Mouse (Mus musculus) layer of hippocampus, adult 11-12 months (tissue): ENCODE results near the gene Rrad.
"Not testable (repeated sequence)": the region's sequence is repeated elsewhere in the genome, so short reads cannot be mapped to it uniquely, and the experiment has no call there.

Experiments used
- DNase-seq: peaks from one replicate; pipeline ENCODE4 v3.0.0; 2022; ENCODE audit warnings: low spot score

Rrad gene

DNA sequence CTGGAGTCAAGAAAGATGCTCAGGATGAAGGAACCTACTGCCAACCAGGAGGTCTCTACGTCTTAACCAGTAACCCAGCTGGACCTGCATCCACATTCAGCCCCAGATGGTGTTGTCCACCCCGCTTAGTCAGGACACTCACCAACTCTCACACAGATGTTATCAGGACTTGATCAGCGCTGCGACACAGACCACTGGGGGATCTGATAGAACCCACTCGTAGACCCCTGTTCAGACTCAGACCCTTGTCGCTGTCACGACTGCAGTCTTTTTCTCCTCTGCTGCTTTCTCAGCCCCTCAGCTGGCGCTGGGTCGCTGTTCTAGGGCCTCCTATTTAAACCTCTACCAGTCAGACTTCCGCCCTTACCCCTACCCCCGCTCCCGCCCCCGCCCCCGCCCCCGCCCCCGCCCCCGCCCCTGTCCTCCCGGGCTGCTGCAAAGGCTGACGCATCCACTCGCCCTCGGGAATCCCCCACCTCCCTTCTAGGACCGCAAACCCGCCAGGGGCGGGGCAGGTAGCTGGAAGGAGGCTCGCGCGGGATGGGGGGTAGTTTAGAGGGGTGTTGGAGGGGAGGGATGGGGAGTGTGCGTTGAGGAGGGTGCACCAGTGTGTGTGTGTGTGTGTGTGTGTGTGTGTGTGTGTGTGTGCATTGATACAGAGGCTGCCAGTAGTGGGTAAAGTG is at the start of gene Rrad:
Gene Rrad, minus strand, starts transcription at position 347 of the 683 bp plus-strand sequence.
- no peak for DNase-seq

DNA sequence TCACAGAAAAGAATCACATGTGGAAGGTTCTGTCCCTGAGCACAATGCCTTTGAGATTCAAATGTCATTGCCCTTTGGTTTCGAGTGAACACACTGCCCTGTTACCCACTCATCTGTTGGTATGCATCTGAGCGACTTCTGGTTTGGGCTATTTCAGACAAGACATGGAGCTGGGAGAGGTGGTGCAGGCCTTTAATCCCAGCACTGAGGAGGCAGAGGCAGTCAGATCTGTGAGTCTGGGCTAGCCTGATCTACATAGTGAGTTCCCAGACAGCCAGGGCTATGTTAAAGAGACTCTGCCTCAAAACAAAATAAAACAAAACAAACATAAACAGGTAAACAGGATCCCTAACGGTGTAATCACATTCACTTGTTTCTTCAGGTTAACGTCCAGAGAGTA is 24.5 kb upstream of the Rrad start:
- DNase-seq, result no peak

DNA sequence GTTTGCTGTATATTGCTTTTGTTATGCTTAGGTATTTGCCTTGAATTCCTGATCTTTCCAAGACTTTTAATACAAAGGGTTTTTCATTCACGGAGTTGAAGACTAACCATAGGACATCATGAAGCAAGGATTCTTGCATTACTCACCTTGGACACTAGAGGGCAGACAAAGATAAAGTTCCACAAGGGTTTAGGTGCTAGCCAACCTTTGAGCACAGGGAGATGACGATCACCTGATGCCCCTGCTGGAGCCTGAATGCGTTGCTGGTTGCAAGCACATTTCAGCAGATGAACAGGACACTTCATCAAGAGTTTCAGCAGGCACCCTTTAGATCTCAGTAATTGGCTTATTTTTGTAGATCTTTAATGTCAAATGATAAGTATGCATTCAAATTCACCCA is 23.9 kb upstream of the Rrad start:
- DNase-seq, result peak; percentile 91

GRCm38 (mm10) chr8:104644187-104644586 is 13.1 kb upstream of the Rrad start:
- not testable (repeated sequence) for DNase-seq

GRCm38 (mm10) chr8:104642324-104642654 is 11.2 kb upstream of the Rrad start:
- DNase-seq, result no peak

- DNase-seq, result peak; percentile 87
Measured at GRCm38 (mm10) chr8:104641426-104642323, 10.5 kb upstream of the Rrad start, which contains the start of gene Ciao2b. Gene Ciao2b (minus strand): TSS chr8:104641965.

DNA sequence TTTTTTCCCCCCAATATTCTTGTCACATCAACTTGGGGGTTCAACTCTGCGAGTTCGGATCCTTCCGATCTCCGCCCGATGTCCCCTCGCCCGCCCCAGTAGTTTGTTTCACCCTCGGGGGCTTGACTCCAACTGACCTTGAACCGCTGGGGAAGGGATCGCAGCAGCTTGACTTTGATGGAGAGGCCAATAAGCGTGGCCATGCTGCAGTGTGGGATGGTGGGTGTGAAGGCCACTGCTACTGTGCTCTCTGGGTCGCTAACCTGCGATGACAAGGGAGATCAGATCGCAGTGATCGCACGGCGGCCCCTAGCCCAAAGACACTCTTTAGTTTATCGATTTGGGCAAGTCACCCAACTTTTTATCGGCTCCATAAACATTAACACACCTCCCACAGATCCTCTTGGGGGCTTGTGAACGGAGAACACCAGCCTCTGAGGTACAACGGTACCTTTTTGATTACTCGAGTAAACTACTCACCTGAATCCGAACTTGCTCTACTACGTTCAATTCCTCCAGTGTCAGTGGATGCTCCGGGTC is 9.8 kb upstream of the Rrad start:
- DNase-seq, result no peak

- DNase-seq, result no peak
Measured at GRCm38 (mm10) chr8:104640241-104640640, 9.1 kb upstream of the Rrad start.

GRCm38 (mm10) chr8:104638010-104638409 is 6.9 kb upstream of the Rrad start:
- DNase-seq, result no peak

GRCm38 (mm10) chr8:104635004-104635710 is 4.0 kb upstream of the Rrad start:
- no peak for DNase-seq

GRCm38 (mm10) chr8:104633156-104633744 is 2.1 kb upstream of the Rrad start:
- DNase-seq, result no peak

DNA sequence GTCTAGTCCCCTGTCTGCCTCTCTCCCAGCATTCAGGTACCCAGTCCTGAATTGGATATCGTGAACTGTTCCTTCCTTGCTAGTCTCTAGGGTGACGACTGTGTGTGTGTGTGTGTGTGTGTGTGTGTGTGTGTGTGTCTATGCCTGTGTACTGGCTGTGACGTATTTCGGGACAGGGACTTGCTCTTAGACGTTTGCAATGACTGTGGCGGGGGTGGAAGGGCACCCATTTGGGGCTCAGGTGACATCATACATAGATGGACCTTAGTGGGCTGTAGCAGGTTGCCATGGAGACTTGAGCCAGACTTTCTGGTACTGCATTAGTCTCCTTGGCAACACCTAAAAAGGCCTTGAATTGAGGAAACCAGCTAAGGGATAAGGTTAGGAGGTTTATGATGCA is 1.4 kb upstream of the Rrad start:
- DNase-seq, result peak; percentile 33

- no peak for DNase-seq
Measured at GRCm38 (mm10) chr8:104631975-104632374, 848 bp upstream of the Rrad start.

DNA sequence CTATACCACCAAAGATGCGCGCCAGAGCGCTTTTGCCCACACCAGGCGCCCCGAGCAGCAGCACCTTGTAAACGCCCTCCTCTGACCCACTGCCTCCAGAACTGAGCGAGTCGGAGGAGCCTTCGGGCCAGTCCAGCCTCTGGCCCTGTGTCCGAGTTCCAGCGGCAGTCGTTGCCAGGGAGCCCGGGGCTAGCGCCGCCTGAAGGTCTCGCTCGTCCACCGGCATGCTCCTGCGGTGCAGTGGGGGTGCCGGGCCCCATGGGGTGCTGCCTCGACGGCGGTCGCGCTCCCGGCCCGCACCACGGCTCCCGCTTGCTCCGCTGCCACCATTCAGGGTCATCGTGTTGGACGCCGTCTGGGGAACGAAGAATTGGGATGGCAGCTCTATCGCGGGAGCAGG is 553 bp downstream of the Rrad start:
- no peak for DNase-seq

DNA sequence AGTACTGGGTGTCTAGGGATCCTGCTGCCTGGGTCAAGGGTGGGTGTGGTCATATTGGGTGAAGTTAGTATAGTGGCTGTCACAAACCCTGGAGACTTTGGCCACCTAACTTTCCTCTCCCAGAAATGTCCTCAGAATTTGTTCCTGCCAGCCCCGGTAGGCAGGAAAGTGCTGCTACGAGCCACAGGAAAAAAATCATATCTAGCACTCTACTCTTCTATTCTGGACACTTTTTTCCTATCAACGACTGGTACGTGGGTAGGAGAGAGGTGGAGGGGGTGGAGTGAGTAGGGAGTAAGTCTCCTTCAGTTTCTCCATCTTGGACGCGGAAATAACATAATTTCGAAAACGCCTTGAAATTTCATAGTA is 1.0 kb downstream of the Rrad start:
- DNase-seq, result no peak

DNA sequence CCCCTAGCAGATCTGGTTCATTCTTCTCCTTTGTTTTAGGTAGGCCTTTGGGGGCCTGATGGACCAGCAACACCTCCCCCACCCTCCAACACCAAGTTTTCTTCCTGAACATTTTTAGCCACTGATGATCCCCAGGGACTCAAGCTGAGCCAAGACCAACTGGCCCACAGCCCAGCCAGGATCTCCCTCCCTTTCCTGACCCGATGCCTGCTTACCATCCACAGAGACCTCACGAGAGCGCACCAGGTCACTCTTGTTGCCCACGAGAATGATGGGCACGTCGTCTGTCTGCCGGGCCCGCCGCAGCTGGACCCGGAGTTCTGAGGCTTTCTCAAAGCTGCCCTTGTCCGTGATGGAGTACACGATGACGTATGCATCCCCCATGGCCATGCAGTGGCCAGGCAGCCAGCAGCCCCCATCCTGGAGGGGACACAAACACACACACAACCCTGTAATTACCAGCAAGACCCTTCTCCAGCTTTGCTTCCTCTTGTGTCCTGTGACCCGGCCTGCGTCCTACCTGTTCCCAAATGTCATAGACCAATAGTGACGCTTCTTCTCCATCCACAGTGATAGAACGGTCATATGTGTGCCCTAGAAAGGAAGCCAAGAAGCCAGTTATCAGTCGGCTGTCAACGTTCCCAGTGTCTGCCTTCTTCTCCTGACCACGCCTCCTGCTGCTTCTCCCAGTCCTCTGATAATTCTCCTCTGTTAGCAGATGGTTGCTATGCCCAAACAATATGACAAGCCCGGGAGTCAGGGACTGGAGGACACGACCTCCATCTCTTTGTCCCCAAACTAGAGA is 1.6 kb downstream of the Rrad start:
- no peak for DNase-seq

DNA sequence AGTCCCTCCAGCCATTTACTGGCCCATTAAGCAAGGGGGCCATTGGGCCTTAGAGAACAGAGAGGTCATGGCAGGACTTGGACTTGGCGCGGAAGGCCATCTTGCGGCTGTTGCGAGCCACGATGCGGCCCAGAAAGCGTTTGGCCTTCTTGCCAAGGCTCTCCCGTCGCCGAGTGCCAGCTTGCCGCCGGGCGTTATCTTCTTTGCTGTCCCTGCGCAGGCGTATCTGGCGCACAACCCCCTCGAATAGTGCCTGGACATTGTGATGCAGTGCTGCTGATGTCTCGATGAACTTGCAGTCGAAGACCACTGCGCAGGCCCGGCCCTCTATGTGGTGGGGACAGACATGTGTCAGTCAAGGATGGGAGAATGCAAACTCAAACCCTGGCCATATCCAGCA is 2.7 kb downstream of the Rrad start:
- DNase-seq, result no peak

- DNase-seq, result no peak
Measured at GRCm38 (mm10) chr8:104627065-104627740, 3.9 kb downstream of the Rrad start.

GRCm38 (mm10) chr8:104624161-104624560 is 7.0 kb downstream of the Rrad start, which contains the start of gene Cdh16:
Gene Cdh16 (minus strand): TSS chr8:104624396.
- no peak for DNase-seq

DNA sequence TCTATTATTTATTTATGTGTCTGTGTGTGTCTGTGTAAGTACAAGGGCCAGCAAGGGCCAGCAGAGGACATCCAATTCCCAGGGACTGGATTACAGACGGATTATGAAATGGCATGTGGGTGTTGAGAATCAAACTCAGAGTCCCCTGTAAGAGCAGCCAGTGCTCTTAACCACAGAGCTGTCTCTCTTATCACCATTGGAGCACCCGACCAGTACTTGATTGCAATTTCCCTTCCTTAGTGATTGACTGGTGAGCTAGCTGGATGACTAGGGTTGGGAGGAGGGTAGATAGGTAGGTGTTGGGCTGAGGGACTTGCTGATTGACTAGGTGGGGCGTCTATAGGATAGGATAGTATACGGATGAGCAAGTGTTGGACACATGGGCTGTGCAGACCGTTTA is 10.4 kb downstream of the Rrad start:
- DNase-seq, result no peak

GRCm38 (mm10) chr8:104613119-104613518 is 18.0 kb downstream of the Rrad start:
- DNase-seq, result no peak
